Mouse (Mus musculus): ENCODE results near the gene Sema3f. TPM values are rescaled to one million over a fixed set of nuclear protein-coding genes. Genes with fewer than 3 reads are reported as not detected.
A peak's percentile ranks its signal among the peaks of the same experiment; 100 is the strongest.

Sema3f gene
- polyA plus RNA-seq, 1 experiment from 2014 or later, result 0.86 TPM

- Histone ChIP-seq H3K36me3 (ENCODE audit: control insufficient read depth, insufficient read depth) (no peaks in the 10 kb centered on the region), H3K4me1 (ENCODE audit: control insufficient read depth, low read depth, low read length) (peaks cover 9% of the 10 kb centered on the region), H3K4me2 (ENCODE audit: low read depth, low read length) (no peak overlapping the region), H3K27me3 (ENCODE audit: control insufficient read depth, insufficient read depth, low read depth, low read length) (peaks cover 35% of the 10 kb centered on the region), H3K4me3 (ENCODE audit: low read depth, low read length) (no peak overlapping the region), H3K9ac (ENCODE audit: low read depth, low read length) (no peak overlapping the region), H3K9me3 (replicated peaks; ENCODE audit: control insufficient read depth, low read length) (no peaks in the 10 kb centered on the region), H3K27ac (ENCODE audit: low read length) (peak overlapping the region; percentile 77)
- ATAC-seq (ENCODE audit: low read depth), result peak; percentile 90
- WGBS (ENCODE audit: insufficient replicate concordance), result 39% methylated on average over 9 of the region's 9 CpGs
These were observed 35.5 kb downstream of the Sema3f start for GRCm38 (mm10) chr9:107674609-107675429.

- H3K27ac ChIP-seq (ENCODE audit: low read length), result no peak overlapping the region
- peaks cover 49% of the 10 kb centered on the region for H3K27me3 ChIP-seq (ENCODE audit: control insufficient read depth, insufficient read depth, low read depth, low read length)
- no peaks in the 10 kb centered on the region for H3K9me3 ChIP-seq (replicated peaks; ENCODE audit: control insufficient read depth, low read length)
These were observed 40.0 kb downstream of the Sema3f start for GRCm38 (mm10) chr9:107670259-107670658.

GRCm38 (mm10) chr9:107669480-107669945, 40.8 kb downstream of the Sema3f start, which contains the start of gene Slc38a3:
Gene Slc38a3 (minus strand): TSS chr9:107669530.
- H3K4me1 ChIP-seq (ENCODE audit: control insufficient read depth, low read depth, low read length), result no peaks in the 10 kb centered on the region; the same call in none of the 2 replicates
- H3K4me2 ChIP-seq (ENCODE audit: low read depth, low read length), result peak within 1 kb of the TSS; percentile 42; the same call in 1 of the 2 replicates
- H3K27ac ChIP-seq (ENCODE audit: low read length), result peak within 1 kb of the TSS; percentile 62
- 70% methylated on average over 9 of the region's 9 CpGs for WGBS (ENCODE audit: insufficient replicate concordance)
- H3K36me3 ChIP-seq (ENCODE audit: control insufficient read depth, insufficient read depth), result no peaks in the 10 kb centered on the region
- peaks cover 49% of the 10 kb centered on the region for H3K27me3 ChIP-seq (ENCODE audit: control insufficient read depth, insufficient read depth, low read depth, low read length)
- no peak for ATAC-seq (ENCODE audit: low read depth)
- no peaks in the 10 kb centered on the region for H3K9me3 ChIP-seq (replicated peaks; ENCODE audit: control insufficient read depth, low read length)
- H3K9ac ChIP-seq (ENCODE audit: low read depth, low read length), result no peak within 1 kb of the TSS
- no peak within 1 kb of the TSS for H3K4me3 ChIP-seq (ENCODE audit: low read depth, low read length)

More at GRCm38 (mm10) chr9:107670259-107670658, 40.0 kb downstream of the Sema3f start:
- no peaks in the 10 kb centered on the region for H3K36me3 ChIP-seq (ENCODE audit: control insufficient read depth, insufficient read depth)
- 65% methylated on average over 5 of the region's 5 CpGs for WGBS (ENCODE audit: insufficient replicate concordance)
- no peak overlapping the region for H3K4me3 ChIP-seq (ENCODE audit: low read depth, low read length)
- no peaks in the 10 kb centered on the region; the same call in none of the 2 replicates for H3K4me1 ChIP-seq (ENCODE audit: control insufficient read depth, low read depth, low read length)
- H3K9ac ChIP-seq (ENCODE audit: low read depth, low read length), result no peak overlapping the region
- no peak overlapping the region for H3K4me2 ChIP-seq (ENCODE audit: low read depth, low read length)
- ATAC-seq (ENCODE audit: low read depth), result no peak

- Histone ChIP-seq H3K4me2 (ENCODE audit: low read depth, low read length) (no peak overlapping the region), H3K9ac (ENCODE audit: low read depth, low read length) (no peak overlapping the region), H3K4me3 (ENCODE audit: low read depth, low read length) (no peak overlapping the region), H3K27me3 (ENCODE audit: control insufficient read depth, insufficient read depth, low read depth, low read length) (peaks cover 49% of the 10 kb centered on the region), H3K36me3 (ENCODE audit: control insufficient read depth, insufficient read depth) (no peaks in the 10 kb centered on the region), H3K27ac (ENCODE audit: low read length) (peak overlapping the region; percentile 31), H3K9me3 (replicated peaks; ENCODE audit: control insufficient read depth, low read length) (no peaks in the 10 kb centered on the region), H3K4me1 (ENCODE audit: control insufficient read depth, low read depth, low read length) (no peaks in the 10 kb centered on the region; the same call in 1 of the 2 replicates)
- ATAC-seq (ENCODE audit: low read depth), result no peak
- 43% methylated on average over 3 of the region's 3 CpGs for WGBS (ENCODE audit: insufficient replicate concordance)
These were observed 41.4 kb downstream of the Sema3f start for GRCm38 (mm10) chr9:107668916-107669315.

GRCm38 (mm10) chr9:107668011-107668410, 42.3 kb downstream of the Sema3f start:
- Histone ChIP-seq H3K4me2 (ENCODE audit: low read depth, low read length) (peak overlapping the region; percentile 42), H3K9ac (ENCODE audit: low read depth, low read length) (peak overlapping the region; percentile 2; the same call in 1 of the 2 replicates), H3K4me1 (ENCODE audit: control insufficient read depth, low read depth, low read length) (no peaks in the 10 kb centered on the region; the same call in 1 of the 2 replicates), H3K9me3 (replicated peaks; ENCODE audit: control insufficient read depth, low read length) (no peaks in the 10 kb centered on the region), H3K27ac (ENCODE audit: low read length) (peak overlapping the region; percentile 62), H3K27me3 (ENCODE audit: control insufficient read depth, insufficient read depth, low read depth, low read length) (peaks cover 46% of the 10 kb centered on the region), H3K36me3 (ENCODE audit: control insufficient read depth, insufficient read depth) (no peaks in the 10 kb centered on the region), H3K4me3 (ENCODE audit: low read depth, low read length) (peak overlapping the region; percentile 13; the same call in 1 of the 2 replicates)
- no peak for ATAC-seq (ENCODE audit: low read depth)
- WGBS (ENCODE audit: insufficient replicate concordance), result 37% methylated on average over 8 of the region's 8 CpGs

GRCm38 (mm10) chr9:107667219-107667618, 43.1 kb downstream of the Sema3f start:
- Histone ChIP-seq H3K4me2 (ENCODE audit: low read depth, low read length) (peak overlapping the region; percentile 42), H3K4me3 (ENCODE audit: low read depth, low read length) (peak overlapping the region; percentile 58), H3K9ac (ENCODE audit: low read depth, low read length) (peak overlapping the region; percentile 40; the same call in 1 of the 2 replicates), H3K27ac (ENCODE audit: low read length) (peak overlapping the region; percentile 62), H3K4me1 (ENCODE audit: control insufficient read depth, low read depth, low read length) (no peaks in the 10 kb centered on the region; the same call in 1 of the 2 replicates), H3K27me3 (ENCODE audit: control insufficient read depth, insufficient read depth, low read depth, low read length) (peaks cover 46% of the 10 kb centered on the region), H3K36me3 (ENCODE audit: control insufficient read depth, insufficient read depth) (no peaks in the 10 kb centered on the region), H3K9me3 (replicated peaks; ENCODE audit: control insufficient read depth, low read length) (no peaks in the 10 kb centered on the region)
- ATAC-seq (ENCODE audit: low read depth), result peak; percentile 88
- under 1% methylated on average over 24 of the region's 24 CpGs for WGBS (ENCODE audit: insufficient replicate concordance)

GRCm38 (mm10) chr9:107666751-107667205, 43.5 kb downstream of the Sema3f start:
- Histone ChIP-seq H3K4me1 (ENCODE audit: control insufficient read depth, low read depth, low read length) (no peaks in the 10 kb centered on the region; the same call in 1 of the 2 replicates), H3K4me3 (ENCODE audit: low read depth, low read length) (peak overlapping the region; percentile 58), H3K9ac (ENCODE audit: low read depth, low read length) (peak overlapping the region; percentile 40), H3K36me3 (ENCODE audit: control insufficient read depth, insufficient read depth) (no peaks in the 10 kb centered on the region), H3K27me3 (ENCODE audit: control insufficient read depth, insufficient read depth, low read depth, low read length) (peaks cover 46% of the 10 kb centered on the region), H3K27ac (ENCODE audit: low read length) (peak overlapping the region; percentile 57), H3K4me2 (ENCODE audit: low read depth, low read length) (peak overlapping the region; percentile 42), H3K9me3 (replicated peaks; ENCODE audit: control insufficient read depth, low read length) (no peaks in the 10 kb centered on the region)
- WGBS (ENCODE audit: insufficient replicate concordance), result 2% methylated on average over 30 of the region's 30 CpGs
- ATAC-seq (ENCODE audit: low read depth), result no peak

GRCm38 (mm10) chr9:107665308-107665707, 45.0 kb downstream of the Sema3f start:
- no peaks in the 10 kb centered on the region for H3K9me3 ChIP-seq (replicated peaks; ENCODE audit: control insufficient read depth, low read length)
- H3K4me2 ChIP-seq (ENCODE audit: low read depth, low read length), result peak overlapping the region; percentile 42
- H3K27ac ChIP-seq (ENCODE audit: low read length), result no peak overlapping the region
- ATAC-seq (ENCODE audit: low read depth), result no peak
- WGBS (ENCODE audit: insufficient replicate concordance), result 56% methylated on average over 7 of the region's 7 CpGs
- peak overlapping the region; percentile 58; the same call in 1 of the 2 replicates for H3K4me3 ChIP-seq (ENCODE audit: low read depth, low read length)
- no peaks in the 10 kb centered on the region; the same call in 1 of the 2 replicates for H3K4me1 ChIP-seq (ENCODE audit: control insufficient read depth, low read depth, low read length)
- H3K36me3 ChIP-seq (ENCODE audit: control insufficient read depth, insufficient read depth), result no peaks in the 10 kb centered on the region
- peaks cover 46% of the 10 kb centered on the region for H3K27me3 ChIP-seq (ENCODE audit: control insufficient read depth, insufficient read depth, low read depth, low read length)
- peak overlapping the region; percentile 9; the same call in 1 of the 2 replicates for H3K9ac ChIP-seq (ENCODE audit: low read depth, low read length)
